Mouse (Mus musculus) liver, embryonic 13.5 days (tissue): ENCODE results near the gene Pex11g. TPM values are rescaled to one million over a fixed set of nuclear protein-coding genes. Genes with fewer than 3 reads are reported as not detected.
A peak's percentile ranks its signal among the peaks of the same experiment; 100 is the strongest.

Experiments used
- ATAC-seq: fragments of 200-750 bp; cut with Nextera tagmentation; 2 replicates; pipeline ENCODE4 v1.8.0; 2017; ENCODE audit warnings: low read depth, mild to moderate bottlenecking, moderate number of reproducible peaks, moderate library complexity
- DNase-seq: peaks from one replicate; pipeline ENCODE4 v3.0.0; 2022
- H3K27ac ChIP-seq: fragments of 300-500 bp; sonication (generic); 2 replicates; pipeline ENCODE4 v1.5.1; 2015; ENCODE audit warnings: moderate library complexity, mild to moderate bottlenecking, inconsistent platforms
- H3K27me3 ChIP-seq: fragments of 300-500 bp; sonication (generic); 2 replicates; pipeline ENCODE4 v1.6.1; 2015; ENCODE audit warnings: mild to moderate bottlenecking, inconsistent platforms
- H3K36me3 ChIP-seq: fragments of 300-500 bp; sonication (generic); 2 replicates; pipeline ENCODE4 v1.6.1; 2015; ENCODE audit warnings: mild to moderate bottlenecking, inconsistent platforms
- H3K4me1 ChIP-seq: fragments of 300-500 bp; sonication (generic); replicated peaks from 2 replicates; pipeline ENCODE4 v1.6.1; 2015; ENCODE audit warnings: inconsistent platforms
- H3K4me2 ChIP-seq: fragments of 300-500 bp; sonication (generic); 2 replicates; pipeline ENCODE4 v1.6.1; 2015; ENCODE audit warnings: inconsistent platforms, mild to moderate bottlenecking, moderate library complexity
- H3K4me3 ChIP-seq: fragments of 300-500 bp; sonication (generic); replicated peaks from 2 replicates; pipeline ENCODE4 v1.5.1; 2015; ENCODE audit warnings: mild to moderate bottlenecking, inconsistent platforms
- H3K9ac ChIP-seq: fragments of 300-500 bp; sonication (generic); 2 replicates; pipeline ENCODE4 v1.6.1; 2015; ENCODE audit warnings: mild to moderate bottlenecking, inconsistent platforms
- H3K9me3 ChIP-seq: fragments of 300-500 bp; sonication (generic); replicated peaks from 2 replicates; pipeline ENCODE4 v1.6.1; 2016; ENCODE audit warnings: inconsistent platforms
- WGBS: fragments of 180-500 bp; shearing (Covaris S2); methylation state at CpG from one replicate; pipeline ENCODE4 v1.1.7; 2015; ENCODE audit not compliant: insufficient replicate concordance; 5-methylcytosine and 5-hydroxymethylcytosine counted together
- polyA plus RNA-seq: library from polyadenylated mRNA; unstranded; fragments of >200 nt; fragmentation: Nextera tagmentation; extraction: Ambion mirVana; gene quantifications from 2 replicates; pipeline ENCODE4 v1.2.1, GENCODE M21; 2015

Gene Pex11g
- polyA plus RNA-seq, 1 experiment from 2014 or later: 4.8 TPM

DNA sequence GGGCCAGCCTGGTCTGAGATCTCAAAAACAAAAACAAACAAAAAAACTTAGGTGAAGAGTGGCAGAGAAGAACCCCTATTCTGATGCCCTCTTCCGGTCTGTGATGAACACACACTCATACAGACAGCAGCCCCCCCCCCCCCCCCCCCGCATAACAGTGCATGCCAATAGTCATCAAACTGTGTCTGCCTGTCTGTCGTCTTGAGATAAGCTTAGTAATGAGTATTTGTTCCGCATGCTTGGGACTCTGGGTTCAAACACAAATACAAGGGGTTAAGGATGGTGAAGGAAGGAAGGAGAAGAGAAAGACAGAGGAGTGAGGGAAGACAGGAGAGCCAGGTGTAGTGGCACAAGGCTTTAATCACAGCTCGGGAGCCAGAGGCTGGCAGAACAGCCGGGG, 31.0 kb downstream of the Pex11g start:
- 44% methylated on average over 6 of the region's 6 CpGs for WGBS
- ATAC-seq (peak; percentile 60; the same call in 1 of the 2 replicates), DNase-seq (no peak)
- Histone ChIP-seq H3K36me3 (peaks cover 87% of the 10 kb centered on the region), H3K9ac (no peak overlapping the region), H3K4me2 (no peak overlapping the region), H3K4me3 (no peak overlapping the region), H3K4me1 (peaks cover 13% of the 10 kb centered on the region; the same call in 1 of the 2 replicates), H3K9me3 (no peaks in the 10 kb centered on the region), H3K27me3 (no peaks in the 10 kb centered on the region), H3K27ac (no peak overlapping the region)

DNA sequence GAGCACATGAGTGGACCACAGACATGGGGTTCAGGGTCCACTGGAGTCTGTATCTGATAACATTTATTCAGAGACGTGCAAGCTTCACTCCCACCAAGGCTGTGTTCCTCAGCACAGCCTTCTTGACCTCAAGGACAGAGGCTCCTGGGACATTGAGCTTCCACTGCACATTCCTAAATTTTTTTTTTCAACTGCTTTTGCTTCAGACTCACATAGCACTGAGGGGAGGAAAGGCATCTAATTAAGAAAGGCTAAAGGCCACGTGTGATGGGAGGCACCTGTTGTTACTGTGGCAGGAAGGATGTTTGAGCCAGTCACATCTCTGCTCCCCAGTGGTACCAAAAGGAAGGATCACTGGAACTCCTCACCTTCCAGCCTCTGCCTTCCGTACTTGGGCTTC, 36.4 kb downstream of the Pex11g start:
- Histone ChIP-seq H3K36me3 (peaks cover 66% of the 10 kb centered on the region), H3K27ac (no peak overlapping the region), H3K4me2 (no peak overlapping the region), H3K4me1 (peaks cover 6% of the 10 kb centered on the region), H3K27me3 (no peaks in the 10 kb centered on the region), H3K9ac (no peak overlapping the region), H3K9me3 (no peaks in the 10 kb centered on the region), H3K4me3 (no peak overlapping the region)
- 77% methylated on average over 3 of the region's 3 CpGs for WGBS
- ATAC-seq (no peak), DNase-seq (no peak)

DNA sequence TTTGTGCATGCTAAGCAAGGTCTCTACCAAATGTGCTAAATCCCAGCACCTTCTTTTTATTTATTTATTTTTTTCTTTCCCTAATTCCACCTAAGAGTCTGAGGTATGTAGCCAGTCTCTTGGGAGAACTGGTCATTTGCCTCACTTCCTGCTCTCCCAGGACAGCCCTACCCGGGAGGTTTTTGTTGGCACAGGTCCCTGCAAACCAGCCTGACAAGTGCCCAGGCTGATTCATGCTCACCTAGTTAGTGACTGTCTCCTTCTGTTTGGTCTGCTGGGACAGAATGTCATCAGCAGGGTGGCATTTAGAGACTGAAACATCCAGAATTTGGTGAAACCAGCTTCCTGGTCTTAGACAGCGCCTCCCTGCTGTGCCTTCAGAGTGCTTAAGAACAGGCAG, 37.5 kb downstream of the Pex11g start:
- Histone ChIP-seq H3K4me1 (peaks cover 3% of the 10 kb centered on the region; the same call in 1 of the 2 replicates), H3K27me3 (no peaks in the 10 kb centered on the region), H3K4me2 (no peak overlapping the region), H3K27ac (no peak overlapping the region), H3K9ac (no peak overlapping the region), H3K4me3 (no peak overlapping the region), H3K36me3 (peaks cover 59% of the 10 kb centered on the region), H3K9me3 (no peaks in the 10 kb centered on the region)
- DNase-seq (no peak), ATAC-seq (no peak)
- WGBS: 81% methylated on average over 2 of the region's 2 CpGs

DNA sequence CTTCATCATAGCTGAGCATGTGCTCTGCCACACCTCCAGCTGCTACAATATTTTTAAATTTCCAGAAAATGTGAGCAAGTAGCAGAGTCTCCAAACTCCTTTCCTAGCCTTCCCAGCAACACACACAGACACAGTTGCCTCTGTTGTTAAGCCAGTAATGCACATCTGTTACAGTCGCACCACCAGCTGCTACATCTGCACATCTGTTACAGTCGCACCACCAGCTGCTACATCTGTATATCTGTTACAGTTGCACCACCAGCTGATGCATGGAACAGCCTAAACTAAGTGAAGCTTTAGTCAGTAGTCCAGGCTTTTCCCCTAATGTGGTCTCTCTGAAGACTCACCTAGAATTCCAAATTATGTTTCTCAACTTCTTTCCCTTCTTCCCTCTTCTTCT, 39.1 kb downstream of the Pex11g start:
- Histone ChIP-seq H3K4me1 (peaks cover 3% of the 10 kb centered on the region; the same call in 1 of the 2 replicates), H3K9me3 (no peaks in the 10 kb centered on the region), H3K4me2 (no peak overlapping the region), H3K27me3 (no peaks in the 10 kb centered on the region), H3K4me3 (no peak overlapping the region), H3K9ac (no peak overlapping the region), H3K36me3 (peaks cover 47% of the 10 kb centered on the region), H3K27ac (no peak overlapping the region)
- no peak for ATAC-seq
- no peak for DNase-seq
- WGBS: 73% methylated on average over 2 of the region's 2 CpGs

DNA sequence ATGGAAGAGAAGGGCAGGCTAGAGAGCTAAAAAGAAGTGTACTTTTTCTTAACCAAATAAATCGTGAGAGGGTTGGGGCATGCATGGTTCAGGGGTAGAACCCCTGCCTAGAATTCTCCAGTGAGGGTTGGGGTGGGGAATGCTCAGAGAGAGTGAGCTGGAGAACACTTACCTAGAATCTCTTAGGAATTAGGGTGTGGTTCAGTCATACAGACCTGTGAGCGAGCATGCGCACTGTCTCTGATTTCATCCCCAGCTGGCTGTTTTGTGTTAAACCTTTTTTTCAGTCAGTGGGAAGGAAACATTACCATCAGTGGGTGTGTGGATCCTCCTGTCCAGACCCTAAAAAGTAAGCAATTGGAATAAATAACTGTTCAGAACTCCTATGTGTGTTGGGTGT, 41.3 kb downstream of the Pex11g start:
- Histone ChIP-seq H3K4me1 (peaks cover 10% of the 10 kb centered on the region; the same call in 1 of the 2 replicates), H3K4me2 (no peak overlapping the region), H3K9ac (no peak overlapping the region), H3K9me3 (no peaks in the 10 kb centered on the region), H3K36me3 (peaks cover 30% of the 10 kb centered on the region), H3K4me3 (no peak overlapping the region), H3K27ac (no peak overlapping the region), H3K27me3 (no peaks in the 10 kb centered on the region)
- DNase-seq (no peak), ATAC-seq (no peak)
- WGBS: 70% methylated on average over 3 of the region's 3 CpGs

DNA sequence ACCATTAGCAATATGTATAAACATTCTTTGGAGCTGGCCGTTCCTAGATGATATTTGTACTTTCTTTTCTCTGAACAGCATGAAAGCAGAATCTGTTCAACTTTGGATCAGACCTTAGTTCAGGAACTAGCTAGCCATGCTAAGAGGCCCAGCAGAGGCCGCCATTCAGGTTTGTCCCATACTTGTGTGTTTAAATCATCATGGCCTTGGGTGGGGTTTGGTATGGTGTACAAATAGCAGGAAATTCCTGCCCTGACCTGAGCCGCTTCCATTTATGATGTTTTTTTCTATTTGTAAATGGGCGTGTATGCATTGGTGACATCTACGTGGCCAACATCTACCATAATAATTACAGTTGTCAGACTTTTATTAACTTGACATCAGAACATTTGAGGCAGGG, 42.3 kb downstream of the Pex11g start:
- ATAC-seq: no peak
- Histone ChIP-seq H3K4me3 (no peak overlapping the region), H3K27ac (no peak overlapping the region), H3K4me1 (peaks cover 10% of the 10 kb centered on the region; the same call in 1 of the 2 replicates), H3K27me3 (no peaks in the 10 kb centered on the region), H3K9ac (no peak overlapping the region), H3K4me2 (no peak overlapping the region), H3K9me3 (no peaks in the 10 kb centered on the region), H3K36me3 (peaks cover 22% of the 10 kb centered on the region)
- 76% methylated on average over 5 of the region's 5 CpGs for WGBS
- no peak for DNase-seq

DNA sequence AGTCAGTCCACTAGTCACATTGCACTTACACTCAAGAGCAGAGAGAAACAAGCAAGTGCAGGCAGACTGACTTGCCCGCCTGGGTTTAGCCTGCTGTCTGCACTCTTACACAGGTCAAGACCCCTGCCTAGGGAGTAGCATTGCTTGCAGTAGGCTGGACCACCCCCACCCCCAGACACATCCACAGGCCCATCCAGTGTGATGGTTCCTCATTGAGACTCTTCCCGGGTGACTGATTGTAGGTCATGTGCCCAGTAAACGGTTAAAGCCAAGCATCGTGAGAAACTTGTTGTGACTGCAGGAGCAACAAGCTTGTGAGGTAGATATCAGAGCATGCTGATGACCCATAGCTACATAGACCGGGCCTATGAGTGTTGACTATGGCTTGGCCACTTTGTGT, 46.0 kb downstream of the Pex11g start:
- no peak for ATAC-seq
- no peak overlapping the region for H3K4me2 ChIP-seq
- no peak overlapping the region for H3K4me3 ChIP-seq
- H3K4me1 ChIP-seq: peaks cover 35% of the 10 kb centered on the region
- WGBS: 76% methylated on average over 5 of the region's 5 CpGs
- H3K9me3 ChIP-seq: no peaks in the 10 kb centered on the region
- 0 out of 2 replicates have a peak, but pooled peaks cover 2% of the 10 kb centered on the region for H3K36me3 ChIP-seq
- DNase-seq: no peak
- no peak overlapping the region for H3K9ac ChIP-seq
- H3K27ac ChIP-seq: no peak overlapping the region
- H3K27me3 ChIP-seq: no peaks in the 10 kb centered on the region

DNA sequence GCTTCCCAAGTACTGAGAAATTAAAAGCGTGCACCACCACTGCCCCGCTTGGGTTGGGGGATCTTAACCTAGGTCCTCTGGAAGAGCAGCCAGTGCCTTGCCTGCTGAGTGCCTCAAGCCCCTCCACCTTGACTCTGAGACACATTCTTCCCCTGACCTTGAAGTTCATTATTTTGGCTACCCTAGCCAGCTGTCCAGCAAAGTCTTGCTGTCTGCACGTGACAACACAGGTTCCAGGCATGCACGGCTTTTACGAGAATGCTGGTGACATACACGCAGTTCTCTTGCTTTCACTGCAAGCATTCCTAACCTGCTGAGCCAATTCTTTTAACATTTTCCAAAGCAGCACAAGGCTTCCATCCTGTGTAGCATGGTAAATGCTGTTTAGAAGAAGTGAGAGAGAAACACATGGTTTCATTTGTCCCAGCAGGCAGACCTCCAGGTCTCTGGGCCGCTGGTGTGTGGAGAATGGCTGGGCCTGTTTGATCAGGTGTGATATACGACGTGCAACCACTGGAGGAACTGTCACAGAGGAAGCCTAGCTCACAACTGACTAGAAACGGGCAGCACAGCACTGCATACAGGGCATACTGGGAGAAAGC, 47.3 kb downstream of the Pex11g start:
- DNase-seq (no peak), ATAC-seq (no peak)
- H3K27me3 ChIP-seq: no peaks in the 10 kb centered on the region
- no peak overlapping the region for H3K9ac ChIP-seq
- no peak overlapping the region for H3K4me2 ChIP-seq
- no peak overlapping the region for H3K4me3 ChIP-seq
- 0 out of 2 replicates have a peak, but pooled peaks cover 2% of the 10 kb centered on the region for H3K36me3 ChIP-seq
- no peak overlapping the region for H3K27ac ChIP-seq
- 77% methylated on average over 10 of the region's 10 CpGs for WGBS
- H3K4me1 ChIP-seq: peaks cover 44% of the 10 kb centered on the region
- no peaks in the 10 kb centered on the region for H3K9me3 ChIP-seq

DNA sequence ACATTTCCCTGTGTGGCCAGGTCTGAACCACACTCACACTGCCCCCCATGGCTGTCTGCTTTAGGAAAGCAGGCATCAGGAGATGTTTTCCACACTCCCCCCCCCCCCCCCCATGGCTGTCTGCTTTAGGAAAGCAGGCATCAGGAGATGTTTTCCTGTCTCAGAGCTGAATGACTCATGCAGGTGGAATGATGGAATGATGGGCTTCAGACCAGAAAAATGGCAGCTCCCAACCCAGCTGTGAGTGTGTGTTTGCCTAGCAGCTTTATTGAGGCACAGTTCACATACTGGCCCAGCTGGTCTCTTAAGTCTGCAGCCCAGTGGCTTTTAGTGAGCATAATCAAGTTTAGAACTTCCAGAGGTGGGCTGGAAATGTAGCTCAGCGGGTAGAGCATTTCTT, 49.4 kb downstream of the Pex11g start:
- no peaks in the 10 kb centered on the region for H3K27me3 ChIP-seq
- H3K36me3 ChIP-seq: 0 out of 2 replicates have a peak, but pooled peaks cover 2% of the 10 kb centered on the region
- no peak overlapping the region for H3K4me3 ChIP-seq
- H3K9ac ChIP-seq: no peak overlapping the region
- DNase-seq (no peak), ATAC-seq (no peak)
- H3K4me2 ChIP-seq: no peak overlapping the region
- 67% methylated on average over 1 of the region's 1 CpGs for WGBS
- H3K4me1 ChIP-seq: peaks cover 65% of the 10 kb centered on the region
- H3K9me3 ChIP-seq: no peaks in the 10 kb centered on the region
- H3K27ac ChIP-seq: peak overlapping the region; percentile 12; the same call in 1 of the 2 replicates

DNA sequence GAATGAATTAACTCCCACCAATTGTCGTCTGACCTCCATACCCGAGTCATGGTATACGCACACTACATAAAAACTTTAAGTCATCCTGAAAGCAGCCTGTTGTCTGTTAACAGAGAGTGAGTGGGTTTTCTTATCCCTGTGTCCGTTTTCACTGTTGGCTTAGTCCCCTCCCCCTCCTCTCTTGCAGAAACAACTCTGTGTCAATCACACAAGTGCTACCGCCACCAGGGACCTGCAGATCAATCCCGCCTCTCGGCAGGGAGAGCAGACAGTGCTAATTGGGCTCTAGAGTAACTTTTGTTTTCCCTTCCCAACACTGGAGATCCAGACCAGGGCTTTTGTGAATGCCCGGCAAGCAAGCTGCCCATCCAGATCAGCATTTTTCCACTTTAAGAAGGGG, 50.0 kb downstream of the Pex11g start:
- Histone ChIP-seq H3K4me2 (0 out of 2 replicates have a peak overlapping the region, but pooled peaks have one; percentile 6), H3K36me3 (0 out of 2 replicates have a peak, but pooled peaks cover 2% of the 10 kb centered on the region), H3K4me3 (no peak overlapping the region), H3K27ac (peak overlapping the region; percentile 12; the same call in 1 of the 2 replicates), H3K4me1 (peaks cover 71% of the 10 kb centered on the region), H3K9me3 (no peaks in the 10 kb centered on the region), H3K27me3 (no peaks in the 10 kb centered on the region), H3K9ac (no peak overlapping the region)
- WGBS: 25% methylated on average over 8 of the region's 8 CpGs
- ATAC-seq: peak; percentile 18; the same call in 1 of the 2 replicates
- no peak for DNase-seq

DNA sequence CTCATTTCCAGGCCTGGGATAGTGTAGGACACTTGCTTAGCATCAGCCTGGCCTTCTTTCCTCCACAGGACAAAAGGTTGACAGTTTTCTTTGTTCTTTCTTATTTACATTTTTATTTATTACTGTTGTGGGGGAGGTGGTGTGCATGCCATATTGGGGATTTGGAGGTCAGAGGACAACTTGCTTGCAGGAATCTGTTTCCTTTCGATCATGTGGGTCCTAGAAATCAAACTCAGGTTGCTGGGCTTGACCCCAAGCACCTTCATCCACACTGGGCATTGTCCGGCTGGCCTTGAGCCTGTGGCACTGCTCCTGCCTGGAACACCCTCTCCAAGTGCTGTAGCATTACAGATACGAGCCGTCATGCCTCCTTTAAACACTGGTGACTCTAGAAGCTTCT, 50.6 kb downstream of the Pex11g start:
- DNase-seq: no peak
- H3K4me3 ChIP-seq: no peak overlapping the region
- H3K4me2 ChIP-seq: no peak overlapping the region
- 54% methylated on average over 4 of the region's 4 CpGs for WGBS
- peaks cover 75% of the 10 kb centered on the region for H3K4me1 ChIP-seq
- no peak for ATAC-seq
- H3K36me3 ChIP-seq: 0 out of 2 replicates have a peak, but pooled peaks cover 2% of the 10 kb centered on the region
- H3K27me3 ChIP-seq: no peaks in the 10 kb centered on the region
- H3K27ac ChIP-seq: peak overlapping the region; percentile 12; the same call in 1 of the 2 replicates
- H3K9me3 ChIP-seq: no peaks in the 10 kb centered on the region
- H3K9ac ChIP-seq: no peak overlapping the region

DNA sequence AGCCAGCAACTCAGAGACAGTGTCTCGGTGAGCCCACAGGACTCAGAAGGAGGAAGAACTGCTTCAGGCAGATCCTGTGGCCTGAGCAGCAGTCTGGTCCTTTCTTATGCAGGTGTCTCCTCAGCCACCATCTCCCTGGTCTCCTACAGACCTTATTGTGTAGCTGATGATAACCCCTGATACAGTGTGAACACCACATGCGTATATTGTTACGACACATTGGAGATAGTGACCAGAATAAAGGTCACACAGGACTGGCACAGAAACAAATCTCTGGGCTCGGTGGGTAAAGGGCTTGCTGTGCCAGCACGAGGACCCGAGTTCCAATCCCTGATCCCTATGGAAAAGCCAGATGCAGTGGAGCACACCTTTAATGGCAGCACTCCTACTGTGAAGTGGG, 51.8 kb downstream of the Pex11g start:
- Histone ChIP-seq H3K9ac (no peak overlapping the region), H3K4me3 (no peak overlapping the region), H3K4me2 (no peak overlapping the region), H3K36me3 (0 out of 2 replicates have a peak, but pooled peaks cover 2% of the 10 kb centered on the region), H3K27me3 (no peaks in the 10 kb centered on the region), H3K4me1 (peaks cover 83% of the 10 kb centered on the region), H3K27ac (no peak overlapping the region), H3K9me3 (no peaks in the 10 kb centered on the region)
- WGBS: 67% methylated on average over 6 of the region's 6 CpGs
- ATAC-seq: no peak
- DNase-seq: no peak
